Mouse (Mus musculus): Measurements from ENCODE around the gene Foxd1. TPM values are rescaled to one million over a fixed set of nuclear protein-coding genes. Genes with fewer than 3 reads are reported as not detected.

Foxd1 gene
- polyA plus RNA-seq, 1 experiment, result not detected

GRCm38 (mm10) chr13:98356973-98357425 lies 3.0 kb downstream of the Foxd1 start:
- no peak overlapping the region for H3K4me3 ChIP-seq (replicated peaks; ENCODE audit: control insufficient read depth, low read depth, low read length)
- 19% methylated on average over 6 of the region's 6 CpGs for WGBS
- H3K4me1 ChIP-seq (ENCODE audit: control insufficient read depth, insufficient read depth, low read length), result no peaks in the 10 kb centered on the region
- TF ChIP-seq CTCF (IDR thresholded peaks at IDR 0.05; ENCODE audit: control insufficient read depth, insufficient read depth, low read length) (no peak), POLR2A (IDR thresholded peaks at IDR 0.05; ENCODE audit: borderline replicate concordance, control insufficient read depth, low read depth, low read length) (no peak)
- H3K27ac ChIP-seq (ENCODE audit: control insufficient read depth, insufficient read depth, low read depth, low read length, poor library complexity), result no peak overlapping the region

DNA sequence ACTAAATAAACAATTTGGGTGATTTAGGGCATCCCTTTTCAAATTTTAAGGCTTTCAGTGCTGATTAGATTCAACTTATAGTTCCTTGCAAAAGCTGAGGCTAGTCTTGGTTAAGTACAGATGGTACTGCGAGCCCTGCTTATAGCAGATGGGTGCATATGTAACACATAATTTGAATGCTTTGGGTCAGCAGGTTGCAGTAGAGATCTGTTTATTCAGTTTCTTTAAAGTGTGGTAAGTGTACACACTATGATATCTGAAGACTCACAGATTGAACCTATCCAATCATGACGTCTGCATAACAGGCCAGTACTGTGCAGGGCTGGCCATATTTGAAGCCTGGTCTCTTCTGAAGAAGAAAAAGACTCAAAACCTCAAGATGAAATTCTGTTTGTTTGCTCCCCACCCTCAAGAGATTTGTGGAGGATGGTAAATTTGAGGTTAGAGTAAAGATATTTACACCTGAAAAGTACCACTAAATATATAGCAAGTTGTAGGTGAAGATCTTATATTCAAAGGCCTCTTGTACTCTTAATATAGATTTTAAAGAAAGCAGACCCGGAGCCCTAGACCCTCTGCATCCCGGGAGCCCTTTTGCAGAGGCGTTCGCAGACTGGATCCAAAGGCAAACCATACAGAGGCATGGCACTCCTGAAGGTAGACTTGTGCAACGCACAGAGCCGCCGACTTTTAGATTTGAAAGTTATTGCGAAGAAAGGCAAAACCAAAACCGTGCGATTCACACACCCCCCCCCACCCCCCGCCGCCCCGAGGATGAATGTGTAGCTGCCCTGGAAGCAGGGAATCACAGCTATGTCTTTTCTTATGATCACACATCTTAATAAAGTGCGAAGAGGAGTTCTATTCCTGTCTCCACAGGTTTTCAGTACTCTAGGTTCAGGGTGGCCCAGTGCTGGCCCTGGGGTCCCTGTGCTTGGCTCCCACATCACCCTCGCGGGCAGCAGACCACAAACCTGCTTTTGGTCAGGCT lies 3.7 kb downstream of the Foxd1 start:
- Histone ChIP-seq H3K4me3 (replicated peaks; ENCODE audit: control insufficient read depth, low read depth, low read length) (no peak overlapping the region), H3K27ac (ENCODE audit: control insufficient read depth, insufficient read depth, low read depth, low read length, poor library complexity) (no peak overlapping the region)
- 9% methylated on average over 18 of the region's 18 CpGs for WGBS

DNA sequence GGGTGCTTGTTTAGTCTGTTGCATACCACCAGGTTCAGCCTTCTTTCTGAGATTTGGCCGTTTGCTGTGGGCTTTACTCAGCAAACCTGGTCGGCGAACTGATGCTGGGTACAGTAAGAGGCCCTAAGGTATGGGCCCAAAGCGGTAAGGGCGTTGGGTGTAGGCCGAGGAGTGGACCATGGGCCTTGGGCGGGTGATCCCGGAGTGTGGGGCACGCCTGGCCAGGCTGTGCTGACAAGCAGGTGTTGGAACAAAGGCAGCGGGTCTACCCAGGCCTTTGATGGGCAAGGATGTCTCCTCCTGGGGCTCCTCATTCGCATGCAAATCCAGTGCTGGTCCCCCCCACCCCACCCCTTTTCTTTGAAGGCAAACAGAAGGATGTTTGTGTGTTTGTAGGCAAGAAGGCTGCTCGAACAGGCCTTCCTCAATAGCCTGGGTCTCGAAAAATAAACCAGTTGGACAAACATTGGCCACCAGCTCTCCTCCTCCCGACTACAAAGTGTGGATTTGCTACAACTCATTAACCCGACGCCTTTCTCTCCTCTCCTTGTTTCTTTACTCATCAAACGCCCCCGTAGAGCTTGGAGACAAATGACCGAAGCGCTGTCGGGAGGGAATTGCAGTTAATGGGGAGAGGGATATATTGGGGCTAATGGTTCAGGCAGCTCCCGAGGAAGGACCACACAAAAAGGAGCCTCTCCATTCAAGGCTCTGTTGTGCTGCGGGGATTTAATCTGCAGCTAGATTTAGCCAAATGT lies 4.6 kb downstream of the Foxd1 start:
- Histone ChIP-seq H3K27ac (ENCODE audit: control insufficient read depth, insufficient read depth, low read depth, low read length, poor library complexity) (no peak overlapping the region), H3K4me1 (ENCODE audit: control insufficient read depth, insufficient read depth, low read length) (no peaks in the 10 kb centered on the region), H3K4me3 (replicated peaks; ENCODE audit: control insufficient read depth, low read depth, low read length) (no peak overlapping the region)
- TF ChIP-seq CTCF (IDR thresholded peaks at IDR 0.05; ENCODE audit: control insufficient read depth, insufficient read depth, low read length), result no peak
- no peak for TF ChIP-seq POLR2A (IDR thresholded peaks at IDR 0.05; ENCODE audit: borderline replicate concordance, control insufficient read depth, low read depth, low read length)
- WGBS, result 10% methylated on average over 23 of the region's 23 CpGs

More for the DNA sequence above, 3.7 kb downstream of the Foxd1 start:
- H3K4me1 ChIP-seq (ENCODE audit: control insufficient read depth, insufficient read depth, low read length), result no peaks in the 10 kb centered on the region
- TF ChIP-seq CTCF (IDR thresholded peaks at IDR 0.05; ENCODE audit: control insufficient read depth, insufficient read depth, low read length), result no peak
- no peak for TF ChIP-seq POLR2A (IDR thresholded peaks at IDR 0.05; ENCODE audit: borderline replicate concordance, control insufficient read depth, low read depth, low read length)

GRCm38 (mm10) chr13:98359337-98359736 lies 5.3 kb downstream of the Foxd1 start:
- WGBS, result 3% methylated on average over 8 of the region's 8 CpGs

GRCm38 (mm10) chr13:98360391-98360790 lies 6.3 kb downstream of the Foxd1 start:
- TF ChIP-seq CTCF (IDR thresholded peaks at IDR 0.05; ENCODE audit: control insufficient read depth, insufficient read depth, low read length) (no peak), POLR2A (IDR thresholded peaks at IDR 0.05; ENCODE audit: borderline replicate concordance, control insufficient read depth, low read depth, low read length) (no peak)
- Histone ChIP-seq H3K27ac (ENCODE audit: control insufficient read depth, insufficient read depth, low read depth, low read length, poor library complexity) (no peak overlapping the region), H3K4me1 (ENCODE audit: control insufficient read depth, insufficient read depth, low read length) (no peaks in the 10 kb centered on the region), H3K4me3 (replicated peaks; ENCODE audit: control insufficient read depth, low read depth, low read length) (no peak overlapping the region)
- WGBS, result 6% methylated on average over 6 of the region's 6 CpGs

More at GRCm38 (mm10) chr13:98359337-98359736, 5.3 kb downstream of the Foxd1 start:
- H3K4me3 ChIP-seq (replicated peaks; ENCODE audit: control insufficient read depth, low read depth, low read length), result no peak overlapping the region
- H3K4me1 ChIP-seq (ENCODE audit: control insufficient read depth, insufficient read depth, low read length), result no peaks in the 10 kb centered on the region
- TF ChIP-seq POLR2A (IDR thresholded peaks at IDR 0.05; ENCODE audit: borderline replicate concordance, control insufficient read depth, low read depth, low read length), result no peak
- TF ChIP-seq CTCF (IDR thresholded peaks at IDR 0.05; ENCODE audit: control insufficient read depth, insufficient read depth, low read length), result no peak
- H3K27ac ChIP-seq (ENCODE audit: control insufficient read depth, insufficient read depth, low read depth, low read length, poor library complexity), result no peak overlapping the region

GRCm38 (mm10) chr13:98361161-98361560 lies 7.1 kb downstream of the Foxd1 start:
- H3K27ac ChIP-seq (ENCODE audit: control insufficient read depth, insufficient read depth, low read depth, low read length, poor library complexity), result no peak overlapping the region
- no peak for TF ChIP-seq POLR2A (IDR thresholded peaks at IDR 0.05; ENCODE audit: borderline replicate concordance, control insufficient read depth, low read depth, low read length)
- TF ChIP-seq CTCF (IDR thresholded peaks at IDR 0.05; ENCODE audit: control insufficient read depth, insufficient read depth, low read length), result no peak
- no peak overlapping the region for H3K4me3 ChIP-seq (replicated peaks; ENCODE audit: control insufficient read depth, low read depth, low read length)
- H3K4me1 ChIP-seq (ENCODE audit: control insufficient read depth, insufficient read depth, low read length), result no peaks in the 10 kb centered on the region
- 11% methylated on average over 5 of the region's 5 CpGs for WGBS

GRCm38 (mm10) chr13:98363046-98363445 lies 9.0 kb downstream of the Foxd1 start:
- WGBS, result 29% methylated on average over 4 of the region's 4 CpGs
- TF ChIP-seq POLR2A (IDR thresholded peaks at IDR 0.05; ENCODE audit: borderline replicate concordance, control insufficient read depth, low read depth, low read length) (no peak), CTCF (IDR thresholded peaks at IDR 0.05; ENCODE audit: control insufficient read depth, insufficient read depth, low read length) (no peak)
- Histone ChIP-seq H3K4me3 (replicated peaks; ENCODE audit: control insufficient read depth, low read depth, low read length) (no peak overlapping the region), H3K4me1 (ENCODE audit: control insufficient read depth, insufficient read depth, low read length) (no peaks in the 10 kb centered on the region), H3K27ac (ENCODE audit: control insufficient read depth, insufficient read depth, low read depth, low read length, poor library complexity) (no peak overlapping the region)

DNA sequence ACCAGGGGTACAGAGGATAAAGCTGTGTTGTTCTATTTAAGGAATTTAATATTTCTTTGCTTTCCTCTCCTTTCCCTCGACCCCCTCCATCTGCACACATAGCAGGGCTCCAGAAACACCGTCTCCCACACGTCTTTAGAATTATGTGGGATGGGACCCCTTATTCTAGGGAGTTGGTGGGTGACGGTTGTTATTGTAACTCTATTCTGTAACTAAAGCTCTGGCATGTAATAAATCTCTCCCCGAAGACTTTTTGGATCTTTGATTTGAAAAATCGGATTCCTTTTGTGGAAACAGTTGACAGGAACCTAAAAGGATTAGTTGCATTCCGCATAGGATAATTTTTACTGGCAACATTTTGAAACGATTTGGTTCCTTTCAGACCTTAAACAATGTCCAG lies 11.0 kb downstream of the Foxd1 start:
- H3K4me3 ChIP-seq (replicated peaks; ENCODE audit: control insufficient read depth, low read depth, low read length), result no peak overlapping the region
- TF ChIP-seq POLR2A (IDR thresholded peaks at IDR 0.05; ENCODE audit: borderline replicate concordance, control insufficient read depth, low read depth, low read length) (no peak), CTCF (IDR thresholded peaks at IDR 0.05; ENCODE audit: control insufficient read depth, insufficient read depth, low read length) (no peak)
- 6% methylated on average over 8 of the region's 8 CpGs for WGBS
- H3K27ac ChIP-seq (ENCODE audit: control insufficient read depth, insufficient read depth, low read depth, low read length, poor library complexity), result no peak overlapping the region
- no peaks in the 10 kb centered on the region for H3K4me1 ChIP-seq (ENCODE audit: control insufficient read depth, insufficient read depth, low read length)

Data from bone marrow, adult 2 months (tissue).